Mouse (Mus musculus) kidney, adult 11 months (tissue): ENCODE data around the gene Fem1b.
"Not testable (repeated sequence)": the region's sequence is repeated elsewhere in the genome, so short reads cannot be mapped to it uniquely, and the experiment has no call there.

Source experiments
- DNase-seq: peaks from one replicate; pipeline ENCODE4 v3.0.0; 2022

Gene Fem1b

GRCm38 (mm10) chr9:62826456-62826855 is 14.7 kb upstream of the Fem1b start:
- DNase-seq = no peak

DNA sequence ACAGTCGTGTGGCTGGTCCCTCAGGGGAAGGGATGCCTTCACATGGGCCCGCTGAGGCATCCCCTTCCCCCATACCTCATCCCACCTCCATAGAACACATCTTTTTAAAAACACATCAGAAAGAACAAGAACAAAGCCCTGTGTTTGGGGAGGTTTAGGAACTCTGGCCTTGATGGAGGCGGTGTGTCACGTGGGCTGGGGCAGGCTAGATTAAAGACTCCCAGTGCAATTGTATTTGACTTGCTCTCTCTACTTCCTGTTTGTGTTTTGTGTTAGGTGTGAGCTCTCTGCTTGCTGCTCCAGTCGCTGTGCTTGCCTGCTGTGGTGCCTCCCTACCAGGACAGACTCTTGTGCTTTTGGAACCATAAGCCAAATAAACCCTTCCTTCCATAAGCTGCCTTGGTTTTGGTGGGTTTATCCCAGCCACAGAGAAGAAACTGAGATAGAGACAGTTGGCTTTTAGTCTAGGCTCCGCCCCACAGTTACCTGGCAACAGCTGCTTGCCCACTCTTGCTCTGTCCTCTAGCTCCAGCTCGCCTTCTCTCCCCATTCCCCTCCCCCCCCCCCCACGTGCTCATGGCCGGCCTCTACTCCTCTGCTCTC is 14.2 kb upstream of the Fem1b start:
- DNase-seq = no peak

- no peak for DNase-seq
Observed at GRCm38 (mm10) chr9:62821811-62822210, 10.1 kb upstream of the Fem1b start.

GRCm38 (mm10) chr9:62820829-62821228 is 9.1 kb upstream of the Fem1b start:
- no peak for DNase-seq

DNA sequence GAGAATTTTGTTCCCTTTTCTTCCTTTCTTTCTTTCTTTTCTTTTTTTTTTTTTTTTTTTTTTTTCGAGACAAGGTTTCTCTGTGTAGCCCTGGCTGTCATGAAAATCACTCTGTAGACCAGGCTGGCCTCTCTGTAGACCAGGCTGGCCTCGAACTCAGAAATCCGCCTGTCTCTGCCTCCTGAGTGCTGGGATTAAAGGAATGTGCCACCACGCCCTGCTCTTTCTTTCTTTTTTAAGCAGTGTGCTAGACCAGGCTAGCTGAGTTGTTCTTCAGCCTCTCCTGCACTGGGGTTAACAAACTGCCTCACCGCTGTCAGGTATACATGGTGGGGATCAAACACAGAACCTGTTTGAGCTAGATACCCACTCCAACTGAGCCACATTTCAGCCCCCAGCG is 8.2 kb upstream of the Fem1b start:
- not testable (repeated sequence) for DNase-seq

GRCm38 (mm10) chr9:62819494-62819893 is 7.8 kb upstream of the Fem1b start:
- no peak for DNase-seq

DNA sequence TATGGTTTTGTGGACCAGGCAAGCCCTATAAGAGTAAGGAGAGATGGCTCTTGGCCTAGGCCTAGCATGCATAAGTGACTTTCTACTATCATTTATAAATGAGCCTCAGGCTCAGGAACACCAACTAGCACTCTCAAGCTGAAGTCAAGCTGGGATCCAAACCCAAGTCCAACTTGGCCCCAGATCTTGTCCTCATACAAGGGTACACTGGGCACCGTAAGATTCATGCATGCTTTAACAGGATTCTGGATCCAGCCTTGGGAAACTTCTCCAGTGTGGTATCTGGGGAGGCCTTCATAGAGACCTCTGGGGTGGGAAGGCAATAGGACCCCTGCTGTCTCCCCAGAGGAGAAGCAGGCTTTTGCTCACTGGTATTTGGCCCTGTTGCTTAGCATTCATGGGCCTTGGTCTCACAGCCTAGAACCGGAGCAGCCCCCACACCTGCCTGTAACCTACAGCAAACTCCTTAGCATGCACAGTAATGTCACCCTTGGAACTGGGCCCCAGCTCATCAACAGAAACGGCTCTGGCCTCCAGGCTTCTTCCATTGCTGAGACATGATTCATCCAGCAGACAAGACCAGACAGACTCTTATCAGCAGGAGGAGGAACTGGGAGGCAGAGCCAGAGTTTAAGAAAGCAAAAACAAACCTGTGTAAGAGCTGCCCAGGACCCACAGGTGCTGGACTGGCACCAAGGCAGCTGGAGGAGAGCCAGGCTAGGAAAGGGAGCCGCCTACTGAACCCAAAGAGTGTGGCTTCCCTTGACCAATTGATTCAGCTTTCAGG is 6.3 kb upstream of the Fem1b start:
- no peak for DNase-seq

DNA sequence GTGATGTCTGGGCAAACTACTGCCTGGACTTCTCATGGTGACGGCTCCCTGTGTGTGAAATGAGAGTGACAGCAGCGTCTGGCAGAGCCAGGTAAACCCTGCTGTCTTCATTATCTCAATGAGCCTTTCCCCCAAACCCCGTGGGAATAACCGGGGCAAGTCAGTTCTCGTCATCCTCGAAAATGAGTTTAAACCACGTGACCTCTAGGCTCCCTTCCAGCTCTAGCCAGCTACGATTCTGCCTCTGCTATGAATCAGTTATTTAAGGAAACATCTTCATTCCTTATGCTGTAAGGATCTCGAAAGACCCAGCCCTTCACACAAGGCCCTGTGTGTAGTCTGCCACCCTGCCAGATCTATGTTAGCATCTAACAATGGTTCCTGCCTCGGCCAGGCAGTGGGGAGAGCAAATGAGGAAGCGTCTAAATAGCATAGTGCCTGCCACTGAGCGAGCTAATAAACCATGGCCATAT is 5.4 kb upstream of the Fem1b start:
- DNase-seq = no peak

- DNase-seq = no peak
Observed at GRCm38 (mm10) chr9:62816323-62817098, 4.8 kb upstream of the Fem1b start.

- DNase-seq = no peak
Observed at GRCm38 (mm10) chr9:62814751-62815150, 3.0 kb upstream of the Fem1b start.

DNA sequence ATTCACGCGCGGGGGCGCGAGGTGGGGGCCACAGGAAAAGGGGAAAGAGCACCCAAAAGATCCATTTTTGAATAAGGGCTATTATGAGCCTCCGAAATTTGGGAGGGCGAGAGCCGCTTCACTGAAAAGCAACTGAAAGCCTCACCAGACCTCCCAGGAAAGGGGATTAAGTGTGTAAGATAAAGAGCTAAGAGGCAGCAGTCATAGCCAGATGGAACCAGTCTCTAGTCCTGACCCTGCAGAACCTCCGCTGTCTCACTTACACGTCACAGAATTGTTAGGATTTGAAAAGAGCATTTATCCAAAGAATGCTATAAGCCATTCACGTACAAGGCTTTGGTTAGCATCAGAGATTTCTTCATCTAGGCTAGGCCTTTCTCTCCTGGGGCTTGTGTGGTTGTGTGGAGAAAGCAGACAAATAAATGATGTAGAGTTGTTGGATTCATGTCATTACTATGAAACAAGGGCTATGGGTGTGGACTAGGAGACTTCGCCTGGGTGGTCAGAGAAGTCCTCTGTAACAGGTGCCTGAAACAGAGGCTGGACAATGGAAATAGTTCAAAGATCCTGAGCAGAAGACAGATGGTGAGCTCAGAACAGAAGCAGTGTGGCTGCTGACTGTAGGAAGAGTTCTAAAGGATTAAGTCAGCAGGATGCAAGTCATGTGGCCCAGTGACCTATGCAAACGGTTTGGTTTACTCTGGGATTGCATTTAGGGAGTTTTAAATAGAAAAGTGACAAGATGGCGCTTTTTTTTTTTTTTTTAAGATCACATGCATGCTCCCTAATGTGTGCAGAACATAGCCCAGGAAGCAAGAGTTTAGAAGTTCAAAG is 699 bp upstream of the Fem1b start:
- DNase-seq = no peak

GRCm38 (mm10) chr9:62810543-62811515 is 905 bp downstream of the Fem1b start:
- no peak for DNase-seq

- no peak for DNase-seq
Observed at GRCm38 (mm10) chr9:62810095-62810494, 1.6 kb downstream of the Fem1b start.

DNA sequence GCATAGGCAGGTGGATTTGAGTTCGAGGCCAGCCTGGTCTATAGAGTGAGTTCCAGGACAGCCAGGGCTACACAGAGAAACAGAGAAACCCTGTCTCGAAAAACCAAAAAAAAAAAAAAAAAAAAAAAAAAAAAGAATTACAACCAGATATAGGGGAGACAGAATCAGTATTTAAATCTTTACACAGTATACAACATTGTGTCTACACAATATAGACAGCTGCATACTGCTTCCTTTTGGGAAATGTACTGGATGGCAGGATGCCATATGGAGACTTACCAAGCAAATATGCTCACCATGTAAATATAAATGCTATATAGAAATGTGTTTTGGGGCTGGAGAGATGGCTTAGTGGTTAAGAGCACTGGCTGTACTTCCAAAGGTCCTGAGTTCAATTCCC is 12.5 kb downstream of the Fem1b start:
- not testable (repeated sequence) for DNase-seq

- DNase-seq = no peak
Observed at GRCm38 (mm10) chr9:62789856-62790255, 21.9 kb downstream of the Fem1b start.

- DNase-seq = no peak
Observed at GRCm38 (mm10) chr9:62786721-62787120, 25.0 kb downstream of the Fem1b start.

DNA sequence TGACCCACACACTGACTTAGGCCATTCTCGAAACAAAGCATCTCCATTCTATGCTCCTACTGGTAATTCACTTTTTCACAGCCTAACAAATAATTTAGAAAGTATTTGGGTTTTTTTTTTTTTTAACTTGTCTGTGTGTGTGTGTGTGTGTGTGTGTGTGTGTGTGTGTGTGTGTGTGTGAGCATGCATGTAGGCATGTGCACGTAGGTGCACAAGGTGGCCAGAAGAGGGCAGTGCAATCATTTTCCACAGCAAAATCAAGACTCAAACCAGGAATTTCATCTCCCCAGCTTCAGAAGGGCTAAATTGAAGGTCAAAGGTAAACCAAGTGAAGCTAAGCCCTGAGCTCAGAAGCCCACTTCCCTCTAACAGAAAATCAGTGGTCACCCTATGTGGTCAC is 27.5 kb downstream of the Fem1b start:
- no peak for DNase-seq

- no peak for DNase-seq
Observed at GRCm38 (mm10) chr9:62782976-62783781, 28.6 kb downstream of the Fem1b start.

DNA sequence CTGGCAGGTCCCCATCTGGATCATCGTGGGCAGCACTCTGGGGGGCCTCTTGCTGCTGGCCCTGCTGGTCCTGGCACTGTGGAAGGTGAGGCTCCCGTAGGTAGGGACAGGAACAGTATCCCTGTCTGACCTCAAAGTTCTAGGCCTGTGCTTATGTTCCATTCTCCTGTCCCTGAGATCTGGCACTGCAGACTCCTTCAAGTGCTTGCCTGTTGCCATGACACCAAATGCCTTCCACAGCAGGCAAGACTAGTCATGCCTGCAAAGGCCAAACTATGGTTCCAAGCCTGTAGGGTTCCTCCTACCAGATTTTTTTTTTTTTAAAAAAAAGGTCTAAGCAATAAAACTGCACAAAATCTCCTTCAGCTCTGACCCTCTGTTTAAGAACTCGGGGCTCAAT is 29.8 kb downstream of the Fem1b start:
- DNase-seq = peak; percentile 41

DNA sequence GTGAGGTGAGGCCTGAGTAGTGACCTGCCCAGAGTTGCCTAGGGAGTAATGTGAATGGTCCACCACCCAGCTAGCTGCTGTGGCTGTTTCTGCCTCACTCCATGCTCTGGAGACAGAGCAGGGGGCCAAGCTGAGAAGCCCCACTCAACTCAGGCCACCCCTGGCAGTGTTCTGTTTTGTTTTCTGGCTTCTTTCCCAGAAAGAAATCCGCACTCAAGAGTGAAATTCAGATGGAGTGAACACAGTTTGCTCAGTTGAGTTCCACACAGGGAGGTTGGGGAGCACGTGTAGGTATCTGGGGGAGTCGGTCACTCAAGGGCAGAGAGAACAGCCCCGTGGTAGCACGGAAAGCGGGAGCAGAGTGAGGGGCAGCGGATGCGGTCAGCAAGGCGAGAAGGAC is 33.0 kb downstream of the Fem1b start:
- no peak for DNase-seq

DNA sequence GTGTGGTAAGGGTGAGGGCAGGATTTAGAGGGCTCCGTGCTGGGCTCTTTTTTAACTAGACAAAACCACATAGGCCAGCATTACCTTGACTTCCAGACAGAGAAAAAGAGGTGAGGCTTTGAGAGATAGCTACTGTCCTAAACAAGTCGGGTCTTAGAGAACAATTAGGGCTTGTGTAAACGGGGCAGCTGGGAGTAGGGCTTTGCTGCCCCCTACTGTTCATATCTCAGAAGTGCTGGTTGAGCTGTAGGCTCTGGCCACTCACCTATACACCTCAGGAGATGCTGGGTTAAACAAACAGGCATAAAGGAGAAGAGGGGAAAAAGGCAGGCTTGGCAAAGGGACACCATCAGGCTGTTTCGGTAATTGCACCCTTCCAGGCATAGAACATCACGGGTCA is 34.3 kb downstream of the Fem1b start:
- DNase-seq = peak; percentile 49
